ENCODE assay signal across 22 mouse cellular contexts in genomic region chrX:87891916-87892315, GRCm38 (mm10).
DNase-seq lines count a peak whose midpoint lies in the region.
"Had no signal": no experiment of that assay in that cellular context is flagged by ENCODE, and none has a peak within 500 bp of the region (broad histone marks: within the 10 kb centered on the region; RNA-seq: fewer than 3 reads in every experiment).

No protein-coding gene starts in this region.

- no peak overlapping the region for H3K4me3 ChIP-seq in hindbrain, embryonic 10.5 days

- no peaks in the 10 kb centered on the region for H3K36me3 ChIP-seq in hindbrain, embryonic 10.5 days
- H3K36me3 ChIP-seq: G1E had no signal

- no peaks in the 10 kb centered on the region for H3K27me3 ChIP-seq in hindbrain, embryonic 10.5 days (ENCODE audit: insufficient read depth, poor library complexity, severe bottlenecking)
- H3K27me3 ChIP-seq: CH12.LX had no signal

- H3K27ac ChIP-seq in hindbrain, embryonic 10.5 days, result no peak overlapping the region

- H3K9me3 ChIP-seq in hindbrain, embryonic 10.5 days, result no peaks in the 10 kb centered on the region
- H3K9me3 ChIP-seq: G1E had no signal

- no peaks in the 10 kb centered on the region for H3K4me1 ChIP-seq in hindbrain, embryonic 10.5 days (replicated peaks)

- peak; percentile 9 for DNase-seq in 3134 (ENCODE audit: extremely low read depth, insufficient read length, low spot score)
- DNase-seq in 3T3-L1 (ENCODE audit: low read depth, low spot score), result peak; percentile 72
- peak; percentile 51 for DNase-seq in Muller cell, postnatal 12 days (ENCODE audit: inconsistent ontology term)
- peak; percentile 0 for DNase-seq in fibroblast of lung, adult 2 months (ENCODE audit: low read depth)
- no peak for DNase-seq in hindbrain, embryonic 10.5 days (ENCODE audit: low spot score)
- no peak for DNase-seq in ovary, postnatal 10 days (ENCODE audit: low spot score)
- DNase-seq in right cerebral cortex, postnatal 14 days, result no peak
- DNase-seq in layer of hippocampus, adult 11-12 months (ENCODE audit: low spot score), result no peak
- DNase-seq: adrenal gland, adult 2 months; adrenal gland, adult 8-10 months; adrenal gland, postnatal 10 days; adrenal gland, postnatal 14 days; adrenal gland, postnatal 25 days; adrenal gland, postnatal 36 days; B cell, adult 2 months; cerebellum, adult 11 months; cerebellum, adult 11-12 months; cerebellum, adult 18-20 months; cerebellum, adult 2 months; cerebellum, adult 8-10 months had no signal

Comparison
In these comparisons a context has a peak if more than half of its experiments do, and no peak if none do; other contexts are left out.
1. DNase-seq: peak in 3134 (single experiment), 3T3-L1 (single experiment), Muller cell, postnatal 12 days (single experiment) and fibroblast of lung, adult 2 months (single experiment); none in hindbrain, embryonic 10.5 days (single experiment), ovary, postnatal 10 days (single experiment), right cerebral cortex, postnatal 14 days (single experiment) and layer of hippocampus, adult 11-12 months (single experiment).